Mouse (Mus musculus): ENCODE measurements around the gene Gapdh. TPM values are rescaled to one million over a fixed set of nuclear protein-coding genes. Genes with fewer than 3 reads are reported as not detected.

Gene Gapdh
- 1,317 and 1,826 TPM in 2 replicates for polyA plus RNA-seq (2012; rRNA removed)

- peak within 1 kb of the TSS; percentile 85 for H3K4me3 ChIP-seq (replicated peaks; ENCODE audit: extremely low read depth, low read depth, low read length)
- peak; percentile 74; the same call in 1 of the 2 replicates for TF ChIP-seq POLR2A (IDR thresholded peaks at IDR 0.05; ENCODE audit: borderline replicate concordance, extremely low read depth, low read depth, low read length)
- no peak for TF ChIP-seq CTCF (IDR thresholded peaks at IDR 0.05; ENCODE audit: insufficient read depth, low read length)
- H3K4me1 ChIP-seq (ENCODE audit: control insufficient read depth, insufficient read depth, low read length): peaks cover 9% of the 10 kb centered on the region
- whole genome bisulfite sequencing: 1% methylated on average over 16 of the region's 18 CpGs
- DNase-seq: peak; percentile 82
These were observed at the start of gene Gapdh for GRCm38 (mm10) chr6:125166051-125166751. Gene Gapdh (minus strand): TSS chr6:125166467.

DNA sequence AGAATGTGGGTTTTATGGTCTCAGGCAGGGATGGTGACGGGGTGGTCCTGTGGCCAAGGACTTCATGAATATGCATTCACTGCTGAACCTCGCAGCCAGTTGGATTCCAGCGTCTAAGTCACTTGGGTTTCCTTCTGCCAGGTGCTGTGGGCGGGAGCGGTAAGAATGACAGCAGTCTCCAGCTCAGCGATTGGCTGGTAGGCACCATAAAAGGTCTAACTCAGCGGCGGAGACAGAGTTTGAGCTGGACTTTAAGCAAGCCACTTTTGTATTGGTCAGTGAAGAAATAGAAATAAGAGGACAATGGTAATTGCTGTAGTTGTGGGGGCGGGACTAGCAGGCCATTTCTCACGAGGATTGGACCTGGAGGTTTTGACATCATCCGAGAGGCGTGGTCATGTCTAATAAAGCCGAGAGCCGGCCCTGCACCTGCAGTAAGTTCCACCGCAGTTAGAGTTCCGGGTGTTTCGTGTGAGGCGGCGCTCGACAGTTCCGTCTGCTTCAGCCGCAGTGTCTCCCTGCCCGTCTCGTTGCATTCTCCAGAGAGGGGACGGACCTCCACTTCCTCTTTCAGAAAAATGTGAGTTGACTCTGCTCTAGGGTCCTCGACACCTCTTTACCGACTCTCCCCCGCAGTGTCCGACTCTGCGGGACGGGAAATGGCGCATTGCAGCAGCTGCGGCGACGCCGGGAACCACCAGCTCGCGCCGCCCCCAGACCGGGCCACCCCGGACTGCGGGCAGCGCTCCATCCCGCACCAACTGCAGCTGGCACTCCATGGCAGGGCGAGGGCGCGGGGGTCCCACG is 49.1 kb upstream of the Gapdh start, which contains the start of gene Vamp1:
TSS of gene Vamp1 (plus strand) at position 404 of the 807 bp plus-strand sequence.
- peak; percentile 94 for DNase-seq
- Histone ChIP-seq H3K4me1 (ENCODE audit: control insufficient read depth, insufficient read depth, low read length) (no peaks in the 10 kb centered on the region), H3K4me3 (replicated peaks; ENCODE audit: extremely low read depth, low read depth, low read length) (peak within 1 kb of the TSS; percentile 76)
- TF ChIP-seq POLR2A (IDR thresholded peaks at IDR 0.05; ENCODE audit: borderline replicate concordance, extremely low read depth, low read depth, low read length) (peak; percentile 98; the same call in 1 of the 2 replicates), CTCF (IDR thresholded peaks at IDR 0.05; ENCODE audit: insufficient read depth, low read length) (no peak)
- WGBS: under 1% methylated on average over 48 of the region's 48 CpGs

- TF ChIP-seq CTCF (IDR thresholded peaks at IDR 0.05; ENCODE audit: insufficient read depth, low read length) (no peak), POLR2A (IDR thresholded peaks at IDR 0.05; ENCODE audit: borderline replicate concordance, extremely low read depth, low read depth, low read length) (no peak)
- H3K4me3 ChIP-seq (replicated peaks; ENCODE audit: extremely low read depth, low read depth, low read length): no peak overlapping the region
- no peaks in the 10 kb centered on the region for H3K4me1 ChIP-seq (ENCODE audit: control insufficient read depth, insufficient read depth, low read length)
- 79% methylated on average over 6 of the region's 6 CpGs for WGBS
- DNase-seq: no peak
These were observed 47.4 kb upstream of the Gapdh start for GRCm38 (mm10) chr6:125213715-125214114.

- 61% methylated on average over 6 of the region's 6 CpGs for WGBS
- no peaks in the 10 kb centered on the region for H3K4me1 ChIP-seq (ENCODE audit: control insufficient read depth, insufficient read depth, low read length)
- no peak for TF ChIP-seq CTCF (IDR thresholded peaks at IDR 0.05; ENCODE audit: insufficient read depth, low read length)
- TF ChIP-seq POLR2A (IDR thresholded peaks at IDR 0.05; ENCODE audit: borderline replicate concordance, extremely low read depth, low read depth, low read length): no peak
- no peak for DNase-seq
- no peak overlapping the region for H3K4me3 ChIP-seq (replicated peaks; ENCODE audit: extremely low read depth, low read depth, low read length)
These were observed 46.9 kb upstream of the Gapdh start for GRCm38 (mm10) chr6:125213129-125213528.

DNA sequence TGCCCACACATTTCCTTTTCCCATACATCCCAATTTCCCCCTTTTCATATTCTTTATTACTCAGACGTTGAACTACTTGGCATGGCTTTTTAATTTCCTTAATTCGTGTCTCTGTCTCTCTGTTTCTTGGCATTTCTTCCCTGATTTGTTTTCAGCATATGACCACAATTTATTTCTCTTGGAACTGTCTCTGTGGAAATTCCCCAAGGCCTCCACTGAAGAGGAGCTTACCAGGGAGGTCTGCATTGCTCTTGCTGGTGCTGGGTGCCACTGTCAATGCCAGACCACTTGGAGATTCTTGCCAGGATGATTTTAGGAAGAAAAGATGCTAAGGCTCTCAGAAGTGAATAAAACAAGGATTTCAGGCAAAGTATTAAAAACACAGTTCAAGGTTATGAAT is 46.4 kb upstream of the Gapdh start:
- no peak for DNase-seq
- WGBS: 19% methylated on average over 2 of the region's 2 CpGs
- Histone ChIP-seq H3K4me3 (replicated peaks; ENCODE audit: extremely low read depth, low read depth, low read length) (no peak overlapping the region), H3K4me1 (ENCODE audit: control insufficient read depth, insufficient read depth, low read length) (no peaks in the 10 kb centered on the region)
- TF ChIP-seq CTCF (IDR thresholded peaks at IDR 0.05; ENCODE audit: insufficient read depth, low read length) (no peak), POLR2A (IDR thresholded peaks at IDR 0.05; ENCODE audit: borderline replicate concordance, extremely low read depth, low read depth, low read length) (no peak)

- TF ChIP-seq CTCF (IDR thresholded peaks at IDR 0.05; ENCODE audit: insufficient read depth, low read length): no peak
- TF ChIP-seq POLR2A (IDR thresholded peaks at IDR 0.05; ENCODE audit: borderline replicate concordance, extremely low read depth, low read depth, low read length): no peak
- no peak overlapping the region for H3K4me3 ChIP-seq (replicated peaks; ENCODE audit: extremely low read depth, low read depth, low read length)
- WGBS: 93% methylated on average over 1 of the region's 1 CpGs
- no peaks in the 10 kb centered on the region for H3K4me1 ChIP-seq (ENCODE audit: control insufficient read depth, insufficient read depth, low read length)
- DNase-seq: no peak
These were observed 44.2 kb upstream of the Gapdh start for GRCm38 (mm10) chr6:125210436-125210835.

- Histone ChIP-seq H3K4me1 (ENCODE audit: control insufficient read depth, insufficient read depth, low read length) (no peaks in the 10 kb centered on the region; the same call in 1 of the 2 replicates), H3K4me3 (replicated peaks; ENCODE audit: extremely low read depth, low read depth, low read length) (no peak overlapping the region)
- no peak for DNase-seq
- TF ChIP-seq POLR2A (IDR thresholded peaks at IDR 0.05; ENCODE audit: borderline replicate concordance, extremely low read depth, low read depth, low read length) (no peak), CTCF (IDR thresholded peaks at IDR 0.05; ENCODE audit: insufficient read depth, low read length) (no peak)
- WGBS: 81% methylated on average over 5 of the region's 5 CpGs
These were observed 30.9 kb upstream of the Gapdh start for GRCm38 (mm10) chr6:125197166-125197565.

DNA sequence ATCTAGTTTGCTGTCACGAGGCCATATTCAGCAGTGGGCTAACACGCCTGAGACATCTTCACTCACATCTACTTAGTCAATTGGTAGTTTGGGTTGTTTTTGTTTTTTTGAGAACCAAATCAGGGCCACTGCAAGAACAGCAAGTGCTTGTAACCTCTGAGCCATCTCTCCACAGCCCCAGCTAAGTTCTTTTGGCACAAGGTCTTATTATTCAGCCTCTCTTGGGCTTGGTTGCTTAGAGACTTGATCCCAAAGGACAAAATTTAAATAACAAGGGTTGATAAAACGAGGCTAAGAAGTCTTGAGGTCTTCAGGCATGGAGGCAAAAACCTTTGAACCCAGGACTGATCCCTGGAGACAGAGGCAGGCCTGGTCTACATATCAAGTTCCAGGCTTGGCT is 30.0 kb upstream of the Gapdh start:
- DNase-seq: no peak
- H3K4me3 ChIP-seq (replicated peaks; ENCODE audit: extremely low read depth, low read depth, low read length): no peak overlapping the region
- H3K4me1 ChIP-seq (ENCODE audit: control insufficient read depth, insufficient read depth, low read length): no peaks in the 10 kb centered on the region; the same call in 1 of the 2 replicates
- 75% methylated on average over 3 of the region's 3 CpGs for WGBS
- TF ChIP-seq POLR2A (IDR thresholded peaks at IDR 0.05; ENCODE audit: borderline replicate concordance, extremely low read depth, low read depth, low read length) (no peak), CTCF (IDR thresholded peaks at IDR 0.05; ENCODE audit: insufficient read depth, low read length) (no peak)

GRCm38 (mm10) chr6:125195541-125196075 is 29.3 kb upstream of the Gapdh start:
- no peak for DNase-seq
- 53% methylated on average over 1 of the region's 1 CpGs for WGBS
- no peak for TF ChIP-seq POLR2A (IDR thresholded peaks at IDR 0.05; ENCODE audit: borderline replicate concordance, extremely low read depth, low read depth, low read length)
- no peak for TF ChIP-seq CTCF (IDR thresholded peaks at IDR 0.05; ENCODE audit: insufficient read depth, low read length)
- Histone ChIP-seq H3K4me1 (ENCODE audit: control insufficient read depth, insufficient read depth, low read length) (no peaks in the 10 kb centered on the region; the same call in 1 of the 2 replicates), H3K4me3 (replicated peaks; ENCODE audit: extremely low read depth, low read depth, low read length) (no peak overlapping the region)
